Mouse (Mus musculus): Measurements from ENCODE around the gene Wsb1. TPM values are rescaled to one million over a fixed set of nuclear protein-coding genes. Genes with fewer than 3 reads are reported as not detected.
A peak's percentile ranks its signal among the peaks of the same experiment; 100 is the strongest.

Wsb1 gene
- total and polyA plus RNA-seq, 3 experiments, result 11.3 to 19.0 (median 16.3) TPM

DNA sequence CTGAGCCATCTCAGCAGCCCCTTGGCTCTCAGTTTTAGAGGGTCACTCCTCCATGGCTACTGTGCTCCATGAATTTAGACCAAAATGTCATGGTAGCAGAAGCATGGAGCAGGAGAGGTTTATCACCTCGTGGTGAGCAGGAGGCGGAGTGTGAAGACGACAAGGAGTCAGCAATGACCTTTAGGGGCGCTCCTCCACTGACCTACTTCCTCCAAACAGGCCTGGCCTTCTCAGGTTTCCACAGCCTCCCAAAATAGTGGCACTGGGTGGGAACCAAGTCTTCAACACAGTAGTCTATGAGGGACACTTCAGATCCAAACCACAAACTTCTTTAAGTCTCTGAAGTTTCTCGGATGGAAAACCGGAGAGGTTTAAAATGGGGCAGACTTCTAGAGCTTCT is 4.3 kb upstream of the Wsb1 start:
- no peaks in the 10 kb centered on the region for H3K79me2 ChIP-seq (replicated peaks; ENCODE audit: control insufficient read depth, insufficient read depth, low read length)
- intact Hi-C loops (cut with DNase I), result no loop called here
- H3K4me3 ChIP-seq, result no peak overlapping the region
- H3K27ac ChIP-seq, result no peak overlapping the region
- DNase-seq, result peak in 1 of 2 experiments; percentile 13
- no peak for TF ChIP-seq EP300 (IDR thresholded peaks at IDR 0.05; ENCODE audit: insufficient read depth, low read depth, low read length)
- no peak for TF ChIP-seq CTCF (IDR thresholded peaks at IDR 0.05)
- TF ChIP-seq POLR2A (IDR thresholded peaks at IDR 0.05; ENCODE audit: insufficient read depth, low read depth, low read length), result no peak
- H3K9ac ChIP-seq (ENCODE audit: low read depth, low read length), result no peak overlapping the region
- no peaks in the 10 kb centered on the region for H3K36me3 ChIP-seq (ENCODE audit: control insufficient read depth, insufficient read depth, low read length)
- no peaks in the 10 kb centered on the region for H3K27me3 ChIP-seq (ENCODE audit: control insufficient read depth, insufficient read depth, low read length)
- WGBS, result 60% methylated on average over 6 of the region's 6 CpGs
- H3K4me1 ChIP-seq (ENCODE audit: control insufficient read depth, insufficient read depth, low read length), result no peaks in the 10 kb centered on the region

DNA sequence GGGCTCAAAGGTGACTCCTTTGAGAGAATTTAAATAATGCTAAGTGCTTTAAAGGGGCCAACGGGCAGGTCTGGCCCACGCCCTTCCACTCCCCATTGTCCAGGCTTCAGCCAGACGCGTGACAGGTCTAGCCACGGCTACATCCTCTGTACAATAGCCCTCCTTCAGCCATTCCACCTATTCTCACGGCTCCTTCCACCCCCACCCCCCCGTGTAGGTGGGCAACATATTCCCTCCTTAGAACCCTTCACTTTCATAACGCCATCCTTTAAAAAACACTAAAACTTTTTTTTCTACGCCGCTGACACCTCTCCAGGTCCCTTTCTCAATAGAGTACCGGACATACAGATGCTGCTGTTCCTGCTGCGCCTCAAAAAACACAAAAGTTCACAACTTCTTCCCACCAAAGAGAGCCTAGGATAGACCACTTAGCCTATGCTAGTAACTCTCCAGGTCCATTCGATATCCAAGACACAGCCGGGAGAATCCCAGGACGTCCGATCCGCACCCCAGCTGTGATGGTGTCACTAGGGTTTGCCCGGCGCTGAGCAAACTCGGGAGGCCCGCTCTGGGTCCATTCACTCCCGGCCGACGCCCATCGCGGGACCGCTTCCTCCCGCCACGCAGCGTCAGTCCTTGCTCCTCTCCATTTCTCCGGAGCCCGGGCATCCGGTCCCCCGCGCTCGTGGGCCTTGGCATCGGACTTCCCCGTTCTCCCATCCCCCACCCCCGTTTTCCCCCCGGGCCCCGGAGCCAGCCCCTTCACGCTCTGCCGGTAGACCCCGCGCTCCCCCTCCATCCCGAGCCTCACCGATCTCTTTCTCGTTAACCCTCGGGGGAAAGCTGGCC is 705 bp downstream of the Wsb1 start:
- WGBS, result 1% methylated on average over 49 of the region's 49 CpGs
- H3K4me3 ChIP-seq, result peak overlapping the region; percentile 79
- TF ChIP-seq CTCF (IDR thresholded peaks at IDR 0.05) (no peak), POLR2A (IDR thresholded peaks at IDR 0.05; ENCODE audit: insufficient read depth, low read depth, low read length) (no peak), EP300 (IDR thresholded peaks at IDR 0.05; ENCODE audit: insufficient read depth, low read depth, low read length) (no peak)
- H3K36me3 ChIP-seq (ENCODE audit: control insufficient read depth, insufficient read depth, low read length), result peaks cover 25% of the 10 kb centered on the region
- intact Hi-C loops (cut with DNase I), result loop anchor here (2.0 kb wide), 3 partner anchors 23 to 35 kb away; no protein-coding TSS in a partner anchor
- H3K9ac ChIP-seq (ENCODE audit: low read depth, low read length), result peak overlapping the region; percentile 83
- peaks cover 6% of the 10 kb centered on the region for H3K4me1 ChIP-seq (ENCODE audit: control insufficient read depth, insufficient read depth, low read length)
- H3K27me3 ChIP-seq (ENCODE audit: control insufficient read depth, insufficient read depth, low read length), result no peaks in the 10 kb centered on the region
- H3K79me2 ChIP-seq (replicated peaks; ENCODE audit: control insufficient read depth, insufficient read depth, low read length), result peaks cover 3% of the 10 kb centered on the region; the same call in 1 of the 2 replicates
- peak overlapping the region; percentile 95 for H3K27ac ChIP-seq
- peak; percentile 76 for DNase-seq

DNA sequence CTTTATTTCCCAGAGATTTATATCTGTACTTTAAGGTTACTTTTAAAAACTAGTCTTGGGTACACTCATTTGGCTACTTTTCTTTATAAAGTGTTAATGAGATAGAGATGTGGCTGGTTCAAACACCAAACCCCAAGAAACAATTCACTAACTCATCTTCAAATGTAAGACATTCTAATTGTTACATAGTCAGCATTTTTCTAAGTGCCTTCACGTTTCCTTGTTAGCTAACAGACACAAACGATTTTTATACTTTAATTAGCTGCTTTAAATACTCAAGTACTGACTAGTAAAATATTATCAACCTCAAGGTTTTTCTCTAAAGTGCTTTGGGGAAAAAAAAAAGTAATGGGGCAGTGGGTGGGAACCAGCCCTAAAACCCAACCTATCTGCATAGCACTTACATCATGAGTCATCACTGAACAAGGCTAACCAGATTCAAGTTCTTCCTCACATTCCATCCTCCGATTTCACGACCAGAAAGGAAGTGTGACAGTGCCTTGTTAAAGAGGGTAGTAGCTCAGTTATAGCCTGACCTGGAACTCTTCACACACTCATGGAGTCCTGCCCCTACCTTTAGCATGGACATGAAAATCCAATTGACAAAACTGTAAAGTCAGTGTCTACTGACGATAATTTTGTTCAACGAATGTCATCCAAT is 1.5 kb downstream of the Wsb1 start:
- H3K27me3 ChIP-seq (ENCODE audit: control insufficient read depth, insufficient read depth, low read length), result no peaks in the 10 kb centered on the region
- peak in 1 of 2 experiments; percentile 36 for DNase-seq
- peaks cover 7% of the 10 kb centered on the region for H3K4me1 ChIP-seq (ENCODE audit: control insufficient read depth, insufficient read depth, low read length)
- 12% methylated on average over 6 of the region's 6 CpGs for WGBS
- peaks cover 3% of the 10 kb centered on the region; the same call in 1 of the 2 replicates for H3K79me2 ChIP-seq (replicated peaks; ENCODE audit: control insufficient read depth, insufficient read depth, low read length)
- TF ChIP-seq POLR2A (IDR thresholded peaks at IDR 0.05; ENCODE audit: insufficient read depth, low read depth, low read length) (peak; percentile 44; the same call in 1 of the 2 replicates), CTCF (IDR thresholded peaks at IDR 0.05) (no peak)
- peak overlapping the region; percentile 83; the same call in 1 of the 2 replicates for H3K9ac ChIP-seq (ENCODE audit: low read depth, low read length)
- H3K27ac ChIP-seq, result peak overlapping the region; percentile 95
- peak overlapping the region; percentile 79 for H3K4me3 ChIP-seq
- H3K36me3 ChIP-seq (ENCODE audit: control insufficient read depth, insufficient read depth, low read length), result peaks cover 29% of the 10 kb centered on the region
- intact Hi-C loops (cut with DNase I), result no loop called here

DNA sequence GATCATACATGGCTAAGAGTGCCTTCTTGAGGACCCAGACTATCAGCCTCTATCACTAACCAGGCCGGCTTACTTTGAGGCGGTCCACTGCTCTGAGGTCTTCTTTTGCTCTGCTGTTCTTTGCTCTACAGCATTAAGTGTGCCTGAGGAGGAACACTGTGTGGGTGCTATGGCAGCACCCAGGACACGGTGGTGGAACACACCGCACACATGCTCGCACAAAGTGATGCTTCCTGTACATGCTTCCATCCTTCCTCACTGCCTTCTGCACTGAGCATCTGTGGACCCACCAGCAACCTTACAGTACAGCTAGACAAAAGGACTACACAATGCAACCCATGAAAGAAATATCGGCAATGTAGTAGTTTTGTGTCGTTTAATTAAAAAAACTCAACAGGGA is 15.4 kb downstream of the Wsb1 start:
- Histone ChIP-seq H3K9ac (ENCODE audit: low read depth, low read length) (no peak overlapping the region), H3K27me3 (ENCODE audit: control insufficient read depth, insufficient read depth, low read length) (no peaks in the 10 kb centered on the region), H3K4me3 (no peak overlapping the region), H3K4me1 (ENCODE audit: control insufficient read depth, insufficient read depth, low read length) (peaks cover 4% of the 10 kb centered on the region), H3K36me3 (ENCODE audit: control insufficient read depth, insufficient read depth, low read length) (peaks cover 9% of the 10 kb centered on the region), H3K79me2 (replicated peaks; ENCODE audit: control insufficient read depth, insufficient read depth, low read length) (no peaks in the 10 kb centered on the region), H3K27ac (peak overlapping the region; percentile 72)
- WGBS, result 94% methylated on average over 7 of the region's 7 CpGs
- DNase-seq, result peak in 1 of 2 experiments; percentile 14
- TF ChIP-seq POLR2A (IDR thresholded peaks at IDR 0.05; ENCODE audit: insufficient read depth, low read depth, low read length) (no peak), CTCF (IDR thresholded peaks at IDR 0.05) (no peak), EP300 (IDR thresholded peaks at IDR 0.05; ENCODE audit: insufficient read depth, low read depth, low read length) (no peak)
- intact Hi-C loops (cut with DNase I), result no loop called here

DNA sequence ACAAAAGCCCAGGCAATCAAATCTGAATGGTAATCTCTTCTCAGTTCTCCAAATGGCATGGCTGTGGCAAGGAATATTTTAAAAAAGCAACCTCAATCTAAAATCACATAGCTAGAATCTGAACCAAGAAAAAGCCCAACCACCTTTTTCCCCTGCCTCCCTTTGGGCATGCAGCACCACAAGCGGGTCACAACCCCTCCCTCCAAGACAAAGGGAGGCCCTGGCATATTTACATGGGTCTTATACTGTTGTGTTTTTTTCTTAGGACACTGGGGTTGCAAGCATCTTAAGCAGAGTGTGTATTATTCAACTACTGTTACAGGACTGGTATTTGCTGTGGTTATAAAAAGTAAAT is 16.1 kb downstream of the Wsb1 start:
- Histone ChIP-seq H3K36me3 (ENCODE audit: control insufficient read depth, insufficient read depth, low read length) (peaks cover 9% of the 10 kb centered on the region), H3K4me3 (no peak overlapping the region), H3K27ac (peak overlapping the region; percentile 72), H3K79me2 (replicated peaks; ENCODE audit: control insufficient read depth, insufficient read depth, low read length) (no peaks in the 10 kb centered on the region), H3K9ac (ENCODE audit: low read depth, low read length) (no peak overlapping the region), H3K27me3 (ENCODE audit: control insufficient read depth, insufficient read depth, low read length) (no peaks in the 10 kb centered on the region), H3K4me1 (ENCODE audit: control insufficient read depth, insufficient read depth, low read length) (peaks cover 4% of the 10 kb centered on the region)
- TF ChIP-seq EP300 (IDR thresholded peaks at IDR 0.05; ENCODE audit: insufficient read depth, low read depth, low read length), result no peak
- TF ChIP-seq CTCF (IDR thresholded peaks at IDR 0.05), result no peak
- TF ChIP-seq POLR2A (IDR thresholded peaks at IDR 0.05; ENCODE audit: insufficient read depth, low read depth, low read length), result no peak
- peak; percentile 30 to 48 for DNase-seq
- 8% methylated on average over 1 of the region's 1 CpGs for WGBS
- intact Hi-C loops (cut with DNase I), result no loop called here
